Mouse (Mus musculus) frontal cortex, postnatal 14 days (tissue): ENCODE data around the gene Dusp1.

Experiments used
- DNase-seq, 2 experiments: peaks; one replicate each; pipeline ENCODE4 v3.0.0; 2022; ENCODE audit warnings: low spot score in 2 of 2

Gene Dusp1

GRCm38 (mm10) chr17:26584063-26584462, 22.1 kb upstream of the Dusp1 start:
- no peak for DNase-seq

- no peak for DNase-seq
Observed at GRCm38 (mm10) chr17:26583606-26584005, 21.7 kb upstream of the Dusp1 start.

- DNase-seq, result no peak
Observed at GRCm38 (mm10) chr17:26583056-26583455, 21.1 kb upstream of the Dusp1 start.

GRCm38 (mm10) chr17:26582297-26582696, 20.4 kb upstream of the Dusp1 start:
- DNase-seq, result no peak

- DNase-seq, result no peak
Observed at GRCm38 (mm10) chr17:26580873-26581401, 19.0 kb upstream of the Dusp1 start.

- DNase-seq, result no peak
Observed at GRCm38 (mm10) chr17:26579396-26579795, 17.5 kb upstream of the Dusp1 start.

GRCm38 (mm10) chr17:26578771-26579170, 16.8 kb upstream of the Dusp1 start:
- no peak for DNase-seq

GRCm38 (mm10) chr17:26578162-26578561, 16.2 kb upstream of the Dusp1 start:
- DNase-seq, result no peak

GRCm38 (mm10) chr17:26577309-26577708, 15.4 kb upstream of the Dusp1 start:
- DNase-seq, result no peak

GRCm38 (mm10) chr17:26576833-26577232, 14.9 kb upstream of the Dusp1 start:
- DNase-seq, result no peak

- no peak for DNase-seq
Observed at GRCm38 (mm10) chr17:26575786-26576690, 14.1 kb upstream of the Dusp1 start.

- DNase-seq, result no peak
Observed at GRCm38 (mm10) chr17:26574701-26575100, 12.8 kb upstream of the Dusp1 start.

- no peak for DNase-seq
Observed at GRCm38 (mm10) chr17:26574118-26574517, 12.2 kb upstream of the Dusp1 start.

- DNase-seq, result no peak
Observed at GRCm38 (mm10) chr17:26572265-26572664, 10.3 kb upstream of the Dusp1 start.

GRCm38 (mm10) chr17:26571377-26571776, 9.4 kb upstream of the Dusp1 start:
- DNase-seq, result no peak

GRCm38 (mm10) chr17:26570651-26571118, 8.8 kb upstream of the Dusp1 start:
- no peak for DNase-seq

- no peak for DNase-seq
Observed at GRCm38 (mm10) chr17:26569594-26570350, 7.8 kb upstream of the Dusp1 start.

GRCm38 (mm10) chr17:26567818-26568173, 5.9 kb upstream of the Dusp1 start:
- no peak for DNase-seq

- DNase-seq, result no peak
Observed at GRCm38 (mm10) chr17:26567142-26567817, 5.4 kb upstream of the Dusp1 start.

GRCm38 (mm10) chr17:26564439-26564838, 2.5 kb upstream of the Dusp1 start:
- no peak for DNase-seq

- no peak for DNase-seq
Observed at GRCm38 (mm10) chr17:26563476-26563875, 1.5 kb upstream of the Dusp1 start.

- DNase-seq, result no peak
Observed at GRCm38 (mm10) chr17:26562292-26562691, 364 bp upstream of the Dusp1 start.
